Mouse (Mus musculus): Measurements from ENCODE around the gene Agap1. TPM values are rescaled to one million over a fixed set of nuclear protein-coding genes. Genes with fewer than 3 reads are reported as not detected.

Agap1 gene
- polyA plus RNA-seq, 1 experiment from 2014 or later = 37.2 TPM

GRCm38 (mm10) chr1:89850681-89851414, 396.2 kb downstream of the Agap1 start:
- no peak for ATAC-seq
- Histone ChIP-seq H3K9ac (replicated peaks; ENCODE audit: low read depth, low read length) (no peak overlapping the region), H3K4me1 (replicated peaks; ENCODE audit: control insufficient read depth, insufficient read depth, low read length) (peaks cover 35% of the 10 kb centered on the region), H3K4me2 (ENCODE audit: low read length) (no peak overlapping the region), H3K9me3 (ENCODE audit: control insufficient read depth, low read length) (no peaks in the 10 kb centered on the region), H3K27ac (ENCODE audit: low read length) (no peak overlapping the region), H3K36me3 (ENCODE audit: control insufficient read depth, insufficient read depth) (no peaks in the 10 kb centered on the region), H3K27me3 (replicated peaks; ENCODE audit: control insufficient read depth, insufficient read depth, low read length) (no peaks in the 10 kb centered on the region), H3K4me3 (replicated peaks; ENCODE audit: low read length) (no peak overlapping the region)
- WGBS = 87% methylated on average over 11 of the region's 11 CpGs

- no peaks in the 10 kb centered on the region for H3K9me3 ChIP-seq (ENCODE audit: control insufficient read depth, low read length)
- ATAC-seq = no peak
- H3K27ac ChIP-seq (ENCODE audit: low read length) = no peak overlapping the region
- 30% methylated on average over 3 of the region's 3 CpGs for WGBS
- H3K4me1 ChIP-seq (replicated peaks; ENCODE audit: control insufficient read depth, insufficient read depth, low read length) = peaks cover 6% of the 10 kb centered on the region; the same call in 1 of the 2 replicates
- no peaks in the 10 kb centered on the region for H3K27me3 ChIP-seq (replicated peaks; ENCODE audit: control insufficient read depth, insufficient read depth, low read length)
- H3K9ac ChIP-seq (replicated peaks; ENCODE audit: low read depth, low read length) = no peak overlapping the region
- H3K4me2 ChIP-seq (ENCODE audit: low read length) = no peak overlapping the region
- no peaks in the 10 kb centered on the region for H3K36me3 ChIP-seq (ENCODE audit: control insufficient read depth, insufficient read depth)
- no peak overlapping the region for H3K4me3 ChIP-seq (replicated peaks; ENCODE audit: low read length)
Measured at GRCm38 (mm10) chr1:89859182-89859581, 404.6 kb downstream of the Agap1 start.

- no peaks in the 10 kb centered on the region for H3K36me3 ChIP-seq (ENCODE audit: control insufficient read depth, insufficient read depth)
- H3K4me2 ChIP-seq (ENCODE audit: low read length) = no peak overlapping the region
- peaks cover 6% of the 10 kb centered on the region; the same call in 1 of the 2 replicates for H3K4me1 ChIP-seq (replicated peaks; ENCODE audit: control insufficient read depth, insufficient read depth, low read length)
- H3K27ac ChIP-seq (ENCODE audit: low read length) = no peak overlapping the region
- H3K4me3 ChIP-seq (replicated peaks; ENCODE audit: low read length) = no peak overlapping the region
- no peaks in the 10 kb centered on the region for H3K9me3 ChIP-seq (ENCODE audit: control insufficient read depth, low read length)
- no peak overlapping the region for H3K9ac ChIP-seq (replicated peaks; ENCODE audit: low read depth, low read length)
- no peak for ATAC-seq
- WGBS = 27% methylated on average over 2 of the region's 2 CpGs
- H3K27me3 ChIP-seq (replicated peaks; ENCODE audit: control insufficient read depth, insufficient read depth, low read length) = no peaks in the 10 kb centered on the region
Measured at GRCm38 (mm10) chr1:89860017-89860730, 405.6 kb downstream of the Agap1 start.

GRCm38 (mm10) chr1:89865787-89866186, 411.2 kb downstream of the Agap1 start:
- H3K9me3 ChIP-seq (ENCODE audit: control insufficient read depth, low read length) = no peaks in the 10 kb centered on the region
- peaks cover 6% of the 10 kb centered on the region for H3K4me1 ChIP-seq (replicated peaks; ENCODE audit: control insufficient read depth, insufficient read depth, low read length)
- no peak overlapping the region for H3K9ac ChIP-seq (replicated peaks; ENCODE audit: low read depth, low read length)
- no peaks in the 10 kb centered on the region for H3K36me3 ChIP-seq (ENCODE audit: control insufficient read depth, insufficient read depth)
- peaks cover 7% of the 10 kb centered on the region; the same call in 1 of the 2 replicates for H3K27me3 ChIP-seq (replicated peaks; ENCODE audit: control insufficient read depth, insufficient read depth, low read length)
- H3K27ac ChIP-seq (ENCODE audit: low read length) = no peak overlapping the region
- H3K4me3 ChIP-seq (replicated peaks; ENCODE audit: low read length) = no peak overlapping the region
- no peak overlapping the region for H3K4me2 ChIP-seq (ENCODE audit: low read length)
- no peak for ATAC-seq
- 44% methylated on average over 6 of the region's 6 CpGs for WGBS

GRCm38 (mm10) chr1:89867847-89868246, 413.2 kb downstream of the Agap1 start:
- H3K27me3 ChIP-seq (replicated peaks; ENCODE audit: control insufficient read depth, insufficient read depth, low read length) = peaks cover 7% of the 10 kb centered on the region; the same call in 1 of the 2 replicates
- peaks cover 6% of the 10 kb centered on the region for H3K4me1 ChIP-seq (replicated peaks; ENCODE audit: control insufficient read depth, insufficient read depth, low read length)
- no peak overlapping the region for H3K4me2 ChIP-seq (ENCODE audit: low read length)
- WGBS = 46% methylated on average over 4 of the region's 4 CpGs
- no peaks in the 10 kb centered on the region for H3K9me3 ChIP-seq (ENCODE audit: control insufficient read depth, low read length)
- H3K36me3 ChIP-seq (ENCODE audit: control insufficient read depth, insufficient read depth) = no peaks in the 10 kb centered on the region
- no peak overlapping the region for H3K27ac ChIP-seq (ENCODE audit: low read length)
- H3K9ac ChIP-seq (replicated peaks; ENCODE audit: low read depth, low read length) = no peak overlapping the region
- H3K4me3 ChIP-seq (replicated peaks; ENCODE audit: low read length) = no peak overlapping the region
- ATAC-seq = no peak

GRCm38 (mm10) chr1:89870134-89870905, 415.7 kb downstream of the Agap1 start:
- Histone ChIP-seq H3K27me3 (replicated peaks; ENCODE audit: control insufficient read depth, insufficient read depth, low read length) (peaks cover 7% of the 10 kb centered on the region; the same call in 1 of the 2 replicates), H3K36me3 (ENCODE audit: control insufficient read depth, insufficient read depth) (no peaks in the 10 kb centered on the region)
- 34% methylated on average over 12 of the region's 12 CpGs for WGBS

GRCm38 (mm10) chr1:89870906-89871211, 416.3 kb downstream of the Agap1 start:
- H3K4me3 ChIP-seq (replicated peaks; ENCODE audit: low read length) = no peak overlapping the region
- 13% methylated on average over 6 of the region's 6 CpGs for WGBS
- no peaks in the 10 kb centered on the region for H3K36me3 ChIP-seq (ENCODE audit: control insufficient read depth, insufficient read depth)
- peaks cover 6% of the 10 kb centered on the region for H3K4me1 ChIP-seq (replicated peaks; ENCODE audit: control insufficient read depth, insufficient read depth, low read length)
- H3K27ac ChIP-seq (ENCODE audit: low read length) = no peak overlapping the region
- no peak for ATAC-seq
- no peak overlapping the region for H3K4me2 ChIP-seq (ENCODE audit: low read length)
- no peaks in the 10 kb centered on the region for H3K9me3 ChIP-seq (ENCODE audit: control insufficient read depth, low read length)
- no peak overlapping the region for H3K9ac ChIP-seq (replicated peaks; ENCODE audit: low read depth, low read length)
- H3K27me3 ChIP-seq (replicated peaks; ENCODE audit: control insufficient read depth, insufficient read depth, low read length) = peaks cover 7% of the 10 kb centered on the region; the same call in 1 of the 2 replicates

More at GRCm38 (mm10) chr1:89870134-89870905, 415.7 kb downstream of the Agap1 start:
- Histone ChIP-seq H3K4me3 (replicated peaks; ENCODE audit: low read length) (no peak overlapping the region), H3K9ac (replicated peaks; ENCODE audit: low read depth, low read length) (no peak overlapping the region), H3K4me2 (ENCODE audit: low read length) (no peak overlapping the region), H3K4me1 (replicated peaks; ENCODE audit: control insufficient read depth, insufficient read depth, low read length) (peaks cover 6% of the 10 kb centered on the region), H3K27ac (ENCODE audit: low read length) (no peak overlapping the region), H3K9me3 (ENCODE audit: control insufficient read depth, low read length) (no peaks in the 10 kb centered on the region)
- no peak for ATAC-seq

GRCm38 (mm10) chr1:89876346-89877072, 421.9 kb downstream of the Agap1 start:
- H3K4me3 ChIP-seq (replicated peaks; ENCODE audit: low read length) = no peak overlapping the region
- H3K9ac ChIP-seq (replicated peaks; ENCODE audit: low read depth, low read length) = no peak overlapping the region
- H3K9me3 ChIP-seq (ENCODE audit: control insufficient read depth, low read length) = no peaks in the 10 kb centered on the region
- no peaks in the 10 kb centered on the region for H3K36me3 ChIP-seq (ENCODE audit: control insufficient read depth, insufficient read depth)
- H3K4me1 ChIP-seq (replicated peaks; ENCODE audit: control insufficient read depth, insufficient read depth, low read length) = peaks cover 9% of the 10 kb centered on the region
- no peaks in the 10 kb centered on the region for H3K27me3 ChIP-seq (replicated peaks; ENCODE audit: control insufficient read depth, insufficient read depth, low read length)
- no peak; the same call in 1 of the 2 replicates for ATAC-seq
- no peak overlapping the region for H3K4me2 ChIP-seq (ENCODE audit: low read length)
- H3K27ac ChIP-seq (ENCODE audit: low read length) = no peak overlapping the region
- WGBS = 12% methylated on average over 5 of the region's 5 CpGs

Data from forebrain, embryonic 16.5 days (tissue).